Mouse (Mus musculus) liver, embryonic 14.5 days (tissue): Measurements from ENCODE around the gene Primpol.

Experiments
- CTCF ChIP-seq: IDR thresholded peaks from 2 replicates; pipeline ENCODE4 v1.5.1; 2016; ENCODE audit warnings: antibody characterized with exemption, low read depth, control low read depth
- EP300 ChIP-seq: IDR thresholded peaks from 2 replicates; pipeline ENCODE4 v1.6.1; 2016; ENCODE audit warnings: antibody characterized with exemption, low read depth

DNA sequence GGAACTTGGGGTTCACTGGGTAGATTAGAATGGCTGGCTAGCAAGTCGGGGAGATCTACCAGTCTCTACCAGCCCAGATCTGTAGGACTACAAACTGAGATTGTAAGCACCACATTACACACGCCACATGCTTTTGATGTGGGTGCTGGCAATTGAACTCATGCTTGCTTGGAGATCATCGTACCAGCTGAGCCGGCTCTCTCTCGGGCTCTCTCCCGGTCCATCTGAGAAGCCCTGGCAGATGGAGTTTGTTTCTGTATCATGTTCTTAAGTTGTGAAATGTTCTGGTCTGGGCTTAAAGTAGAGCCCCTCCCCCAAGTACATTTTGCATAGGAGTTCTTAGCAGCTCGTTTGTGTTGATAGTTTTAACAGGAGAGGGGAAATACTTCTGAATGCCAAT, 73.8 kb downstream of the Primpol start:
- TF ChIP-seq CTCF (no peak), EP300 (no peak)
